Mouse (Mus musculus): ENCODE results near the gene Foxm1. TPM values are rescaled to one million over a fixed set of nuclear protein-coding genes. Genes with fewer than 3 reads are reported as not detected.
A peak's percentile ranks its signal among the peaks of the same experiment; 100 is the strongest.

Gene Foxm1
- 0.27 TPM in 1 of 2 replicates, not detected in the other for total RNA-seq (2014; rRNA removed)
- 0.40 and 0.94 TPM in 2 replicates for polyA plus RNA-seq (2012; rRNA removed)

DNA sequence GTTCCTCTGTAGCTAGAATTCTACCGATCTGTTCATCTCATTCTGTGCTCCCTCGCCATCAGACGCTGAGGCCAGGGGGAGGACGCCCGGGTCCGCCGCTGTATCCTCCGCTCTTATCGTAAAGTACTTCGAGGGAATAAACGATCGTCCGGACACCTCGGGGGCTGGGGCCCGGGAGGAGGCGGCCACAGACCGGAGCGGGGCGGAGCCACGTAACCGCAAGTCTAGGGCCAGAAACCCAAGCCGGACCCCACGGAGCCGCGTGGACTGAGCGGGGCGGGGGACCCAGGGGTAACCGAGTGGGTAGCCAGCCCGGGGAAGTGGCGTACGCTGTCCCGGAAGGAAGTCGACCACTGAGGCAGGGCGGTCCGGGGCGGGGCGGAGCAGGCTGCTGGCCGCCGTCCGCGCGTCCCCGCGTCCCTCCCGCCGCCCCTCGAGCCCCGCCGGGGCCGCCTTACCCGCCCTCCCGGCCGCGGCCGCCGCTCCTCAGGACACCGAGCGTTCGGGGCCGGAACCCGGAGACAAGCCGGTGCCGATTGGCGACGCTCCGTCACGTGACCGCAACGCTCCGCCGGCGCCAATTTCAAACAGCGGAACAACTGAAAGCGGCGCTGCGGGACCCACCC lies at the start of gene Foxm1, which contains the start of gene Rhno1:
Foxm1 (plus strand) TSS at position 587 of the 626 bp plus-strand sequence.
Rhno1 (minus strand) TSS at position 531 of the 626 bp plus-strand sequence.
- Histone ChIP-seq H3K27me3 (ENCODE audit: control insufficient read depth, insufficient read depth, low read length) (no peaks in the 10 kb centered on the region), H3K9ac (ENCODE audit: low read depth, low read length) (peak within 1 kb of the TSS; percentile 92), H3K4me3 (ENCODE audit: insufficient read depth, low read depth, low read length) (peak within 1 kb of the TSS; percentile 89), H3K27ac (replicated peaks; ENCODE audit: insufficient read depth, low read depth, low read length) (peak within 1 kb of the TSS; percentile 33), H3K36me3 (ENCODE audit: control insufficient read depth, insufficient read depth, low read length) (no peaks in the 10 kb centered on the region; the same call in 1 of the 2 replicates), H3K79me2 (ENCODE audit: control insufficient read depth, insufficient read depth, low read length) (no peaks in the 10 kb centered on the region; the same call in 1 of the 2 replicates), H3K4me1 (ENCODE audit: control insufficient read depth, insufficient read depth, low read length) (peaks cover 8% of the 10 kb centered on the region)
- WGBS, result under 1% methylated on average over 74 of the region's 76 CpGs
- peak; percentile 33 for DNase-seq (ENCODE audit: extremely low read depth, low read depth, low spot score)
- TF ChIP-seq POLR2A (IDR thresholded peaks at IDR 0.05; ENCODE audit: extremely low read depth, insufficient read depth, low read length) (0 out of 2 replicates have a peak, but pooled peaks have one; percentile 23), CTCF (IDR thresholded peaks at IDR 0.05; ENCODE audit: low read depth, low read length) (no peak)

DNA sequence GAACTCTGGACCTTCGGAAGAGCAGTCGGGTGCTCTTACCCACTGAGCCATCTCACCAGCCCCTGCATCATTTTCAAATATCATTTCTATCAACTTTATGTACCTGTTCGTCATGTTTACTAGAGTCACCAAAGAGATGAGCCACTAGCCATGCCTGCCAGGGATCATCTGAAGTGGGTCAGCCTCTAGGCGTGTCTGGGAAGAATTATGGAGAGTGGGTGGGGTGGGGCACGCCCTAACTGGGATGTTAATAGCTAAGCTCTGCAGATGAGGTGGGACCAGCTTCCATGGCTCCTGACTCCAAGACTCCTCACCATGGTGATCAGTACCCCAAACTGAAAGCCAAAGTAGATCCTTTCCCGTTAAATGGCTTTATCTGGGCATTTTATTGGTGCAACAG lies 48.0 kb upstream of the Foxm1 start:
- 88% methylated on average over 6 of the region's 6 CpGs for WGBS
- Histone ChIP-seq H3K9ac (ENCODE audit: low read depth, low read length) (no peak overlapping the region), H3K27ac (replicated peaks; ENCODE audit: insufficient read depth, low read depth, low read length) (no peak overlapping the region), H3K36me3 (ENCODE audit: control insufficient read depth, insufficient read depth, low read length) (no peaks in the 10 kb centered on the region), H3K4me3 (ENCODE audit: insufficient read depth, low read depth, low read length) (no peak overlapping the region), H3K27me3 (ENCODE audit: control insufficient read depth, insufficient read depth, low read length) (no peaks in the 10 kb centered on the region), H3K4me1 (ENCODE audit: control insufficient read depth, insufficient read depth, low read length) (no peaks in the 10 kb centered on the region), H3K79me2 (ENCODE audit: control insufficient read depth, insufficient read depth, low read length) (no peaks in the 10 kb centered on the region)
- DNase-seq (ENCODE audit: extremely low read depth, low read depth, low spot score), result no peak
- TF ChIP-seq CTCF (IDR thresholded peaks at IDR 0.05; ENCODE audit: low read depth, low read length) (no peak), POLR2A (IDR thresholded peaks at IDR 0.05; ENCODE audit: extremely low read depth, insufficient read depth, low read length) (no peak)

DNA sequence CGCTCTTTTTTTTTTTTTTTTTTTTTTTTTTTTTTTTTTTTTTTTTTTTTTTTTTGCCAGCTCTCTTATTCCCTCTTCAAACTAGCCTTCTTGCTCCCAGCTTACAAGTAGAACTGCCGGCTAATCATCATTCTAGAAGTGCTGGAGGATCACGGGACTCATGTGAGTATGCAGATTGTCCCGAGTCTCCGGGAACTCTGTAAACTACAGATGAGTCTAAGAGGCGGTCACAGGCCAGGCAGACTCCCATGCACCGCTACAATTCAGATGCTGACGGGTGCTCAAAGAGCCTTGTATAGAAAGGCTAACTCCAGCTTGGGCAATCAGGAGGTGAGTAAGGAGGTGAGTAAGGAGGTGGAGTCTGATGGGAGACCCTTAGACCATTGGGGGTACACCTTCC lies 47.2 kb upstream of the Foxm1 start:
- Histone ChIP-seq H3K27ac (replicated peaks; ENCODE audit: insufficient read depth, low read depth, low read length) (no peak overlapping the region), H3K9ac (ENCODE audit: low read depth, low read length) (no peak overlapping the region), H3K79me2 (ENCODE audit: control insufficient read depth, insufficient read depth, low read length) (no peaks in the 10 kb centered on the region), H3K36me3 (ENCODE audit: control insufficient read depth, insufficient read depth, low read length) (no peaks in the 10 kb centered on the region), H3K4me1 (ENCODE audit: control insufficient read depth, insufficient read depth, low read length) (no peaks in the 10 kb centered on the region), H3K4me3 (ENCODE audit: insufficient read depth, low read depth, low read length) (no peak overlapping the region), H3K27me3 (ENCODE audit: control insufficient read depth, insufficient read depth, low read length) (no peaks in the 10 kb centered on the region)
- WGBS, result 85% methylated on average over 8 of the region's 8 CpGs
- DNase-seq (ENCODE audit: extremely low read depth, low read depth, low spot score), result no peak
- TF ChIP-seq CTCF (IDR thresholded peaks at IDR 0.05; ENCODE audit: low read depth, low read length), result no peak
- no peak for TF ChIP-seq POLR2A (IDR thresholded peaks at IDR 0.05; ENCODE audit: extremely low read depth, insufficient read depth, low read length)

DNA sequence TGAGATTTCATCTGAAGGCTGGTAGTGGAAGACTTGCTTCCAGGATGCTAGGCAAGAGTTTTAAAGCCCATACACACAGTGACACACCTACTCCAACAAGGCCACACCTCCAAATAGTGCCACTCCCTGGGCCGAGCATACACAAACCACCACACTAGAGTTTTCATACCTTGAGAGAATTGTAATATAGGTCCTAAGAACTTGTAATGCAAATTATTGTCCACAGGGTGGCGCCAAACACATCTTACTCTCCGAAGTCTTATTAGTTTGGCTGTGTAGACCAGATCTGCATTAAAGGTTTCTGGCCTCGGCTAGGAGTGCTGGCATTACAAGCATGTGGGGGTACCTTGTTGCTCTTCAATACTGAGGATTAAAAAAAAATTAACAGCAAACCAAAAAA lies 44.5 kb upstream of the Foxm1 start:
- DNase-seq (ENCODE audit: extremely low read depth, low read depth, low spot score), result peak; percentile 57
- Histone ChIP-seq H3K27me3 (ENCODE audit: control insufficient read depth, insufficient read depth, low read length) (no peaks in the 10 kb centered on the region), H3K9ac (ENCODE audit: low read depth, low read length) (no peak overlapping the region), H3K4me1 (ENCODE audit: control insufficient read depth, insufficient read depth, low read length) (no peaks in the 10 kb centered on the region), H3K27ac (replicated peaks; ENCODE audit: insufficient read depth, low read depth, low read length) (no peak overlapping the region), H3K79me2 (ENCODE audit: control insufficient read depth, insufficient read depth, low read length) (no peaks in the 10 kb centered on the region), H3K36me3 (ENCODE audit: control insufficient read depth, insufficient read depth, low read length) (no peaks in the 10 kb centered on the region), H3K4me3 (ENCODE audit: insufficient read depth, low read depth, low read length) (no peak overlapping the region)
- 2% methylated on average over 4 of the region's 4 CpGs for WGBS
- no peak for TF ChIP-seq POLR2A (IDR thresholded peaks at IDR 0.05; ENCODE audit: extremely low read depth, insufficient read depth, low read length)
- peak; percentile 63 for TF ChIP-seq CTCF (IDR thresholded peaks at IDR 0.05; ENCODE audit: low read depth, low read length)

GRCm38 (mm10) chr6:128334397-128335124 lies 28.2 kb upstream of the Foxm1 start:
- no peak overlapping the region for H3K27ac ChIP-seq (replicated peaks; ENCODE audit: insufficient read depth, low read depth, low read length)
- H3K4me1 ChIP-seq (ENCODE audit: control insufficient read depth, insufficient read depth, low read length), result peaks cover 3% of the 10 kb centered on the region
- no peaks in the 10 kb centered on the region for H3K27me3 ChIP-seq (ENCODE audit: control insufficient read depth, insufficient read depth, low read length)
- 14% methylated on average over 12 of the region's 12 CpGs for WGBS
- TF ChIP-seq CTCF (IDR thresholded peaks at IDR 0.05; ENCODE audit: low read depth, low read length), result peak; percentile 64
- TF ChIP-seq POLR2A (IDR thresholded peaks at IDR 0.05; ENCODE audit: extremely low read depth, insufficient read depth, low read length), result no peak
- H3K36me3 ChIP-seq (ENCODE audit: control insufficient read depth, insufficient read depth, low read length), result no peaks in the 10 kb centered on the region
- no peaks in the 10 kb centered on the region for H3K79me2 ChIP-seq (ENCODE audit: control insufficient read depth, insufficient read depth, low read length)
- no peak overlapping the region for H3K4me3 ChIP-seq (ENCODE audit: insufficient read depth, low read depth, low read length)
- H3K9ac ChIP-seq (ENCODE audit: low read depth, low read length), result no peak overlapping the region
- peak; percentile 52 for DNase-seq (ENCODE audit: extremely low read depth, low read depth, low spot score)
